Mouse (Mus musculus) v-Abl transformed pro-B cells (cell line): ENCODE measurements around the gene Zfp786.
"Not testable (repeated sequence)": the region's sequence is repeated elsewhere in the genome, so short reads cannot be mapped to it uniquely, and the experiment has no call there.

Experiments used
- in situ Hi-C, 2 experiments: fragments of 400-800 bp; cut with MboI; formaldehyde crosslinking; loops; one replicate each; pipeline ENCODE4 v1.15.1; 2025; ENCODE audit not compliant: unreplicated experiment in 2 of 2

Zfp786 gene

DNA sequence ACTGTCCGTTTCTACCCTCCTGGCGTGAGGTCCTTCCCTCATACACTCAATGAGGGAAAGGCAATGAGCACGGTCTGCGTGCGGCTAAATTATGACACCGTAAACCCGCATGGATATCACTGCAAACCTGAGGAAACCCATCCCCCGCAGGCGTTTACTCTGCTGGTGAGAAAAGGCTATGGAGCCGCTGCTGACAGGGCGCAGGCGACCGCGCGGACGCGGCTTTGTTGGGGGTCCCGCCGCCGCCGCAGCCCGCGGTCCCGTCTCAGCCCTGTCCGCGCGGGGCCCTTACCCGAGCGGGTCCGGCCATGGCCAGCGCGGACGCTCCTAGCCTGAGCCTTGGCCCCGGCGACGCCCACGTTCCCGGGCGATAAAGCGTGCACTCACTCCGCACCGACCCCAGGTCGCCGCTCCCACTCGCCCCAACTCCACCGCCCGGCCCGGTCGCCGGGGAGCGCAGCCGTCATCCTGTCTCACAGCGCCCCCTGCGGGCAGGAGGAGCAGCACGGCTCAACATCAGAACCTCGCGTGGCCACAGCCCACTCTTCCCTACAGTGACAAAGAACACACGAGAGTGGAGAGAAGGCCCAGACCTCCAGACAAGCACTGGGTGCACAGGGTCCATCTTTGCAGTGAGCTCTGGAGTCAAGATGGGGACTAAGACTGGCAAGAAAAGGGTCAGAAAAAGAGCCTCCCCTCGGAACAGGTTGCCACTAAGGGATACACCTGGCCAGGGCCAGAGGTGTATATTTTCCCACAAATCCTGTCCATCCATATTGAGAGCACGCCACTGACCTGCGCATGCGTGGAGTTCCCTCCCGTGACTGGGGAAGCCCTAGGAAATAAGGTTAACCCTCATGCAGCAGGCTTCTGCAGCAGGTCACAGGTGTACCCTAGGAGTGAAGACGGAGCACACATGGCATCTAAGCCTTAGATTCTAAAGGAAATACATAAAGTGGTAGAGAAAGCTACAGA is at the start of gene Zfp786:
Zfp786 (minus strand) TSS at position 764 of the 975 bp plus-strand sequence.
- in situ Hi-C loops: no loop called here

DNA sequence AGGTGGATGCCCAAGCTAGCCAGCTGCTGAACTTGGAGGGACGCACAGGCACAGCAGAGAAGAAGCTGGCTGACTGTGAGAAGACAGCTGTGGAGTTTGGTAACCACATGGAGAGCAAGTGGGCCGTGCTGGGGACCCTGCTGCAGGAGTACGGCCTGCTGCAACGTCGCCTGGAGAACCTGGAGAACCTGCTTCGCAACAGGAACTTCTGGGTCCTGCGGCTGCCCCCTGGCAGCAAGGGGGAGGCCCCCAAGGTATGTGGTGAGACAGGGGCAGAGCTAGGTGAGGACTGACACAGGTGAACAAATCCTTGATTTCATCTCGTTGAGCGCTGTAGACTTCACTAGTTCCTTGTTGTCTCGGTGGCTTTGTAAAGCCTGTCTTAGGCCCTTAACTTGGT is 49.5 kb upstream of the Zfp786 start:
- in situ Hi-C loops: no loop called here

DNA sequence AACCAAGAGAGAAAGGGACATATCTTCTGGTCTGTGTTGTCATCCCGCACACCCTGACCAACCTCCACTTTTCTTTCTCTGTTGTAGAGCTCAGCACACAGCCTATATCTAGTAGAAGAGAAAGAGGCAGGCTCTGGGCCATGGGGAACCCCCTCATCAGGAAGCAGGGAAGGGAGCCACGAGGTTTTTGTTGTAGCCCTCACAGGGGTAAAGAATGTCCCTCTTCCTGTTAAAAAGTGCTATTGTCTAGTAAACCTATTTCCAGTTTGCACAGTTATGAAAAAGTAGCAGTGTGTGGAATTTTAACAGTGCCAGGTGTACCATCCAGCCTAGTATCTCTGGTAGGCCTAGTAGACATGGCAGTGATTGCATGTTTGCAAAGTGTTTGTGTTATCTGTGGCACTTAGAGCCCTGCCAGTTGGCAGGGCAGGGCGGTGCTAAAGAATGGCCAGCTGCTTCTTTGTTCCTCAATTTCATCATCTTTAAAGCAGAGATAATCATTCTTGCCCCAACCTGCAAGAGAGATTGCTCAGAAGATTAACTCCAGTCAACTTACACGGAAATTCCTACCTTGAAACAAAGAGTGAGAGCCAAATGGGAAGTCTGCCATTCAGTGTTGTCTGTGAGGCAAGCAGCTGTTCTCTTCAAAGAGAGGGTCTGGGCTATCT is 48.5 kb upstream of the Zfp786 start:
- in situ Hi-C loops: no loop called here

DNA sequence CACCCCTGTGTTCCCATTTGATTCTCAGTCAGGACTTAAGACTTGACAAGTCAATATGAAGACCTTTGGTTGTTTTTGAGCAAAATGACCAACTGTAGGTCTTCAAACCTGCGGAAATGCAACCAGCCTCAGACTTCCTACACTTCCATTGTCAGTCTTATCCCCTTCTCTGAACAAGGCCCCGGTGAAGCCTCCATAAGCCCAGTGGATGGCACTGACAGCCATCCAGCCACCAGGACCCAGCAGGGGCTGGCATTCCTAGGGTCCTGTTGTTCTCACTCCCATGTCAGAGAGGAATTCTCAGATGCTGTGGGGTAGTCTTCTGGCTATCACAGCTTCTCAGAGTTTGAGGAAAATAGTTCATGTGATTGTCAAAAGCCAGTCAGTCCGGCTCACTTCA is 47.9 kb upstream of the Zfp786 start:
- in situ Hi-C loops: no loop called here

DNA sequence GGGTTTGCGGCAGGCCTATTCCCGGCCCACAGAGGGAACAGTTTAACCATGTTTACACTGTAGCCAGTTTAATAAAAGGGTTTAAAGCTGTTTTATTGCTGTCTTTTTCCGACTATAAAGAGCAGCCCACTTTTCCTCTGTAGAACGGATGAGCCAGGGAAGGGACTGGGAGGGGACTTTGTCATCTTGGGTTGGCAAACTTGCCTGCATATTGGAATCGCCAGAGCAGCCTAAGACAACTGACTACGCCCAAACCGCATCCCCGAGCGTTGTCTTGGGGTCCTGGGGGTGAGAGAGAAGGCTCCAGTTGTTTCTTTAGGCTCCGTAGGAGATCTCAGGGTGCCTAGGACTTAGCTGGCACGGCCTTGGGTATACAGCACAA is 47.5 kb upstream of the Zfp786 start:
- in situ Hi-C loops: no loop called here

DNA sequence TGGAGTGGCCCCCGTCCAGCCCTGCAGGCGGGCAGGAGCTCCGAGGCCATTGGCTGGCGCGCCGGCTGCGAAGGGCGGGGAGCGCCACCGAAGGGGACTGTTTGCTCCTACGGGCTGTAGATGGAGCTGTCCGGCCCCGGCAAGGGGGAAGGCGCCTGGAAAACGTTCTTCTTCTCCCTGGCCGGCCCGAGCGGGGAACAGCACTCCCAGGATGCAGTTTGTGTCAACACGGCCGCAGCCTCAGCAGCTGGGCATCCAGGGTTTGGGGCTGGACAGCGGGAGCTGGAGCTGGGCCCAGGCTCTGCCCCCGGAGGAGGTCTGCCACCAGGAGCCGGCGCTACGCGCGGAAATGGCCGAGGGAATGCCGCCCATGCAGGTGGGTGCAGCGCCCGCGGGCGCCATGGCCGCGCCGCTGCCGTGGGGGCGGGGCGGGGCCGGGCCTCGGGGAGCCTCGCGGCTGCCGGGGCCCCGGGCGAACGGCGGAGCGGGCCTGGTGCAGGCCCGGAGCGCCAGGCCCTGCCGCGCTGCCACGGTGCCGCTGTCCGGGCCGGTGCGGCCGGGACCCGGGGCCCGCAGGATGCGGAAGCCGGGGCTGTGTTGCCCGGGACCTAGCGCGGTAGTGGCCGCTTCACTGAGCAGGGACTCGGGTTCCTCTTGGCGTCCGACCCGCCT is 46.9 kb upstream of the Zfp786 start:
- in situ Hi-C loops: no loop called here

DNA sequence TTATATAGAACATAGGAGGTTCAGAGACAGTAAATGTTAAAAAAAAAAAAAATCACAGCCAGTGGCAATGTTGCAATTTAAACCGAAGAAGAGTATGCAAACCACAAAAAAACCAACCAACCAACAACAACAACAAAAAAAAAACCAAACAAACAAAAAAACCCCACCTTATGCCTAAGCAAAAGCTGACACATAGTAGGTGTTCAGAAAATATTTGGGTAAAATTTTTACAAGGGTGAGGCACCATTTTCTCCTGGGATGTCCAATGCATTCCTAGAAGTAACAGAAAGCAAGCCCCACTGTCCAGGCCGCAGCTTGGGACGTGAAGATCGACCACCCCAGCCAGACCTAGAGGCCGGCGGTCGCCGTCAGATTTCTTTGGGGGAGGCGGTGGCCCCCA is 46.4 kb upstream of the Zfp786 start, which contains the start of gene Zfp282:
Zfp282 (plus strand) TSS at position 147 of the 400 bp plus-strand sequence.
- in situ Hi-C loops: no loop called here

DNA sequence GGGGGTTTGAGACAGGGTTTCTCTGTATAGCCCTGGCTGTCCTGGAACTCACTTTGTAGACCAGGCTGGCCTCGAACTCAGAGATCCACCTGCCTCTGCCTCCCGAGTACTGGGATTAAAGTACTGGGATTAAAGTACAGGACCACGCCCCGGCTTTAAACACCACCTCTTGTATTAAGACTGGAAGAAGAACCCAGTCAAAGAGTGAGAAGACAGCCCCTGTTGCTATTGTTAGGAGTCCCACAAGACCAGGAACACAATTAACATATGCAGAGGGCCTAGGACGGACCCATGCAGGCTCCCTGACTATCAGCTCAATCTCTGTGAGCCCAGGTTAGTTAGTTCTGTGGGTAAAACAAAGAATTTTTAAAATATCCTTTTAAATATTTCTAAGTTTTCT is 41.6 kb upstream of the Zfp786 start:
- in situ Hi-C loops: no loop called here

DNA sequence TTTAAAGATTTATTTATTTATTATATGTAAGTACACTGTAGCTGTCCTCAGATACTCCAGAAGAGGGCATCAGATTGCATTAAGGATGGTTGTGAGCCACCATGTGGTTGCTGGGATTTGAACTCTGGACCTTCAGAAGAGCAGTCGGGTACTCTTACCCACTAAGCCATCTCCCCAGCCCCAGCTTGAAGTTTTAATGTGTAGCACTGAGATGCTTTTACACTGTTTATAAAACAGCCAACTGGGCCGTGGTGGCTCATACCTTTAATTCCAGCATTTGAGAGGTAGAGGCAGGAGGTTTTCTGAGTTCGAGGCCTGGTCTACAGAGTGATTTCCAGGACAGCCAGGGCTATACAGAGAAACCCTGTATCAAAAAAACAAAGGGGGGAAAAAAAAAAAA is 27.1 kb upstream of the Zfp786 start:
- in situ Hi-C loops: not testable (repeated sequence)

DNA sequence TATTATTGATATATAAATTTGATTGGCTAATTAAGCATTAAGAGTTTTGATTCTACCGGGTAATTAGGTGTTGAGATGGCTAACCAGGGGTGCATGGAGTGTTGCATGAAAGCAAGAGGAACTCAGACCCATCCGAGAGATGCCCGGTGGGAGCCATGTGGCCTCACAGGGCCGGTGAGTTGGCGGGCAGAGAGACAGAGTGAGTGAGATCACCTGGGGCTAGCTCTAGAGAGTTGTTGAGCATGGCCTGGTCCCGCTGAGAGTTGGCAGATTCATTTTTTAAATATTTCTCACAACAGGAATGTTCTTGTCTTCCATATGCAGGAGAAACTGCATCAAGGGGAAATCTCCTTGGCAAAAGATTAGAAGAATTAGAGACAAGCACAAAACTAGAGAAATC is 26.6 kb upstream of the Zfp786 start:
- in situ Hi-C loops: no loop called here

DNA sequence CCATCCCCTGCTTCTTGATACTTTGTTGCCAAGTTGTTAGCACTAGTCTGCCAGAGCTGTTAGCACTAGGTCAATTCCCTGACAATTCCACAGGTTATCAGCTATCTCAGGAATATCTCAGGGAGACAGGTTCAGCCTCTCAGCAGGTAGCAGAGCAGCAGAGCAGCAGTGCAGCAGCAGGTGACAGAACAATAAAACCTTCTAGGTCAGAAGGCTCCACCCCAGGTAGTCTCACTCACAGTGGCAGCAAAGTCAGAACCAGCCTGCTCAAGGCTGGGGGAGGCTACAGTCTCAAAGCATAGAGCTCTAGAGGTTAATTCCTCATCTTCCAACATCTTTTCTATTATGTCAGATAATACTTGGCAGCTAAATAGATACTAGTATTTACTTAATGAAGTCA is 15.1 kb upstream of the Zfp786 start:
- in situ Hi-C loops: no loop called here

DNA sequence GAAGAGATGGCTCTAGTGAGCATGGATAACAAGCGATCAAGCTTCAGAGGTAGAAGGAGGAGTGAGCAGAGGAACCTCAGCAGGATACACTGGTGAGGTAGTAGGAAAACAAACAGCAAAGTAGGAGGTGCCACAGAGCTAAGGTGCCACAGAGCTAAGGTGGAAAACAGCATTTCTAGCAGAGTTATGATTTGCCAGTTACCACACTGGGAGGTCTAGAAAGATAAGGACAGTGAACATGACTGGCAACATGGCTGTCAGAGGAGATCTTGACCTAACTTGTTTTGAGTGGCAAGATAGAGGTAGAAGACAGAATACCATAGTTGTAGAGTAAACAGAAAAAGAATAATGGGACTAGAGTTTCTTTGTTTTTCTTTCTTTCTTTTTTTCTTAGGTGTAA is 11.7 kb upstream of the Zfp786 start:
- in situ Hi-C loops: no loop called here

DNA sequence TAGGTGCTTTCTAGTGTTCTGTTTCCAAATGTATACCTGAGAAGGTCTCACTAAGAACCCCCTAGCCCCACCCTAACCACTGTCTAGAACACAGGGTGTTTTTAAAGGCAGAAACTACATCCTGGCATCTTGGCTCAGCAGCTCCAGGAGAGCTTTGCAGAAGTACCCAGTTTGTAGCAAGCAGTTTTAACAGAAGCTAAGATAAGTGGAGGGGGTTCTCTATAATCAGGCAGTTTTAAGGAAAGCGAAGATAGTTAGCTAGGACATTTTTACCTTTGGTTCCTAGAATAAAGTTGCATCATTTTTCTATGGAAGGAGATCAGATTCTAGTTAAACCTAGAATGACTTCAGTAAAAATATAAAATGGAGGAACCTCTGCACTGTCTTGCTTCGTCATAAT is 11.2 kb upstream of the Zfp786 start:
- in situ Hi-C loops: no loop called here

DNA sequence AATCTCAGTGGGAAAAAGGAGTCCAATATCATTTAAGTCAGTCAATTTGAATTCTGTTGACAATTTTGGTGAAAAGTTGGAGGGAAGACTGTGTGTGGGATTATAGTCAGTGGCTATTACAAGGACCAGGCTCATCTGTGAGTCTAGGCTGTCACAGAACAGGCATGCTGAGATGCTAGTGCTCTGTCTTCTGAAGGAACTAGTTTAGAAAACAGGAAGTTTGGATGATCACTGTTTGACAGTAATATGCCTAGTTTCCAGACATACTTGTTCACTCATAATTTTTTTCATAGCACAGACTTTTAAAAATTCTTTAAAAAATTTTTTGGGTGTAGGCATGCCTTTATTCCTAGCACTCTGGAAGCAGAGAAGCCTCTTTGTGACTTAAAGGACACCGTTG is 10.4 kb upstream of the Zfp786 start:
- in situ Hi-C loops: no loop called here

DNA sequence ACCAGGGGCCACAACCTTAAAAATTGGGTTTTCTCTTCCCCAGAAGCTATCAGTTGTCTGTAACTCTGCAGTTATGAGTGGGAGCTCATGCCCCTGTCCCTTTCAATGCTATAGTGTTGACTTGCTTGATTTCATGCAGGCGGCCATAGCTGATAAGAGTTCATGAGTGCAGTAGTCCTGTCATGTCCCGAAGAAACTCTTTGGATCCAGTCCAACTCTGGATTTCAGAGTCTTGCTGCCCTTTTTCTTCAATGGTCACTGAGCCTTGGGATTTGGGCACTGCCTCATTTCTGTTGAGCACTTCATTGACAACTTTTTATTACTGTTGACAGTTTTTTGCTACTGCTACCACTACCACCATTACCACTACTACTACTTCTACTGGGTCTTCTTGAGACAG is 7.0 kb upstream of the Zfp786 start:
- in situ Hi-C loops: loop anchor here in 1 of 2 experiments (5.0 kb wide), 1 partner anchor 130 kb away; no protein-coding TSS in a partner anchor

DNA sequence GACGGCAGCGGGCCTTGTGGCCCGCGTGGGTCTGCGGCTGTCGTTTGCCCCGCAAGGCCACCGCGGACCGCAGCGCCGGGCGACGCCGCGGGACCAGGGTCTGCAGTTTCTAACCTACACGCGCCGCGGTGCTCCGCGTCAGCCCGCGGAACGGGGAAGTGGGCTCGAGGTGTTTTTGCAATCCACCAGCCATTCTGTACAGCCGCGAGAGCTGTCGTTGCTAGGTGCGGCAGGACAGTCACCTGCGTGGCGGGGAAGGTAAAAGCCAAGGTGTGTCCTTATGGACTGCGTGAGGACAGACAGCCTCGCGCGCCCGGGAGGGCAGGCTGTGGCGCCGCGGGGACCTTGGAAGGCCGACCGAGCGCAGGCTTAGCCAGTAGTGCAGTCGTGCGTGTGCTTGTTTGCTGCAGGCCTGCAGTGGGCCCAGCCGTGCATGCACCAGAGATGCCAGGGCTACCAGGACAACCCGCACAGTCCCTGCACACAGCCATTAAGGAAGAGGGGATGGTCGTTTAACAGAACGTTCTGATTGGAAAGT is 5.4 kb upstream of the Zfp786 start:
- in situ Hi-C loops: loop anchor here in 1 of 2 experiments (5.0 kb wide), 1 partner anchor 131 kb away; no protein-coding TSS in a partner anchor

DNA sequence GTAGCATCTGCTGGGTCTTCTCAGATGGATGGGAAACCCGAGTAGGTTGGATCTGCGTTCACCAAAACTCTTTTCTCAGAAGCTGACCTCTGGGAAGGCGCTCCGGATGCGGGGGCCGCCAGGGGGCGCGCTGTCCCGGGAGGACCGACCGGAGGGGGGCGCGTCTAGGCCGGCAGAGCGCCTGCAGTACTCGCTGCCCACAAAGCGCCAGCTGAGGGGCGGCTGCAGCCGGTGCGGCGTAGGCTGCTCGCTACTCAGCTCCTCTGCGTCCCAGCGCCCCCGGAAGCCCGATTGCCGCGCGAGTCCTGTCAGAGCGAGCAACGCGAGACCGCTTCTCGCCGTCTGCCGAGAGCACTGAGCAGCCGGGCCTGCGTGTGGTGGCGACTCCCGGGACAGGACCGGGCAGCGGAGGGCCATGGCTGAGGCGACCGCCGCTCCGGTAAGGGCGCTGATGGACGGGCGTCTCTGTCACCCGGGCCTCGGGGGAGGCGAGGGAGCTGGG is 4.9 kb upstream of the Zfp786 start, which contains the start of gene Zfp398:
Zfp398 (plus strand) TSS at position 180 of the 502 bp plus-strand sequence.
- in situ Hi-C loops: loop anchor here in 1 of 2 experiments (5.0 kb wide), 1 partner anchor 132 kb away; no protein-coding TSS in a partner anchor

DNA sequence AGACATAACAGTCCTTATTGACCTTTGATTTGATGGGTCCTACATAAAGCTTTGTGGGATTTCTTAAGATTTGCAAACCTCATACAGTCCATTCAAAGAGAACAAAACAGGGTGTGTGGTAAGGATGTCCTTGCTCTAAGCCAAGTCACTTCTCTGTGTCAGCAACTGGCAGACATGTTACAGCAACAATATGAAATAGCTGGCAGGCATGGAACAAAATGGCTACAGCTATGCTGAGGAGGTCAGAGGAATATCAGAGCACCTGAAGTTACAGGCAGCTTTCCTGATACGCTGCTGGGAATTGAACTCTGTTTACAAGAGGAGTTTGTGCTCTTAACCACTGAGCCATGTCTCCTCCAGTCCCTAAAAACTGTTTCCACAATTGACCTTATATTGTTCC is 1.6 kb upstream of the Zfp786 start:
- in situ Hi-C loops: no loop called here

DNA sequence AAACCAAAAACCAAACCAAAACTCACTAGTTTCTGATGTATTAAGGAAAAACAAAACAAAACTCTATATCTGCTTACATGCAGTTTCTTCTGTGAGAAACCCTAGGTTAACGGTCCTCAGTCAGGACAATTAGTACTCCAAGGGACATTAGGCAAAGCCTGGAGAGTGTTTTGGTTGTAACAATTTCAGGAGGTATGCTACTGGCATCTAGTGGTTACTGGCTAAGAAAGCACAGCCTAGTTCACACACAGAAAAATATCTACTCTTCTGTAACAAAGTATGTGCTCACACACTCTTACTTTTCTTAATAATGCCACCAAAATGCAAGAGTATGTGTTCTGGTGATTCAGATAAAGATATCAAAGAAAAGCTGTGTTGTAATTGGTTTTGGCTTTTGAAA is 1.7 kb downstream of the Zfp786 start:
- in situ Hi-C loops: loop anchor here (5.0 kb wide), 1 partner anchor 37 kb away; no protein-coding TSS in a partner anchor

DNA sequence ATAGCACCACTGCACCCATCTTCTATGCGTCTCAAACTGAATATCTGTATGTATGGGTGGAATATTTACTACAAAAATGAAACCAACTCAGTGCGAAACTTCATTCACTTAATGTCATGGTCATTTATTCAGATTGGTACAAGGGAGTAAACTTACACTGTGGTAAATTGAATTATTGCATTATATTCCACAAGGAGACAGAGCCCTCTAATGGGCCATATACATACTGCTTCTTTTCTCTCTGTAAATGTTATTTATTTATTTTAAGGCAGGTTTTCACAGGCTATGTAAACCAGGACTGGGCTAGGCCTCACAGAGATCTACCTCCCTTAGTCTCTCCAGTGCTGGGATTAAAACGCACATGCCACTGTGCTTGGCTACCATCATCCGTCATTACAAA is 3.2 kb downstream of the Zfp786 start:
- in situ Hi-C loops: loop anchor here (5.0 kb wide), 1 partner anchor 35 kb away; no protein-coding TSS in a partner anchor
